Mouse (Mus musculus) G1E (cell line): ENCODE measurements around the gene Cdipt. TPM values are rescaled to one million over a fixed set of nuclear protein-coding genes. Genes with fewer than 3 reads are reported as not detected.

Experiments used
- ATAC-seq: 2 replicates; pipeline ENCODE4 v1.8.0; 2016; ENCODE audit warnings: mild to moderate bottlenecking; ENCODE audit not compliant: insufficient number of reproducible peaks, poor library complexity, low FRiP score, severe bottlenecking; ENCODE audit errors: extremely low read depth
- DNase-seq: peaks from one replicate; pipeline ENCODE4 v3.0.0; 2012; ENCODE audit warnings: low spot score
- H3K27me3 ChIP-seq: 2 replicates; pipeline ENCODE4 v1.6.1; 2012; ENCODE audit warnings: mild to moderate bottlenecking, low read length, inconsistent platforms; ENCODE audit not compliant: insufficient read depth
- H3K36me3 ChIP-seq: replicated peaks from 2 replicates; pipeline ENCODE3; 2012; ENCODE audit warnings: mild to moderate bottlenecking, inconsistent platforms
- H3K4me1 ChIP-seq: 2 replicates; pipeline ENCODE4 v1.6.1; 2012; ENCODE audit warnings: low read depth, low read length, inconsistent platforms, mixed read lengths; ENCODE audit not compliant: insufficient read depth
- H3K4me3 ChIP-seq: 2 replicates; pipeline ENCODE4 v1.5.1; 2012; ENCODE audit warnings: low read depth, mild to moderate bottlenecking, inconsistent platforms, low read length, moderate library complexity, mixed read lengths
- H3K9me3 ChIP-seq: replicated peaks from 2 replicates; pipeline ENCODE4 v1.6.1; 2012; ENCODE audit warnings: inconsistent platforms
- CTCF ChIP-seq: IDR thresholded peaks from 2 replicates; pipeline ENCODE4 v1.5.1; 2012; ENCODE audit warnings: low read depth, low read length, inconsistent platforms, mixed read lengths
- GATA1 ChIP-seq: IDR thresholded peaks from 2 replicates; pipeline ENCODE4 v1.6.1; 2012; ENCODE audit warnings: borderline replicate concordance, low read length, inconsistent platforms, mixed read lengths
- GATA2 ChIP-seq: IDR thresholded peaks from 2 replicates; pipeline ENCODE4 v1.6.1; 2012; ENCODE audit warnings: low read depth, low read length, inconsistent platforms, borderline replicate concordance
- POLR2AphosphoS5 ChIP-seq: IDR thresholded peaks from 2 replicates; pipeline ENCODE4 v1.6.1; 2012; ENCODE audit warnings: low read depth, low read length, inconsistent platforms; ENCODE audit not compliant: insufficient replicate concordance
- TAL1 ChIP-seq: conservative IDR thresholded peaks from 2 replicates; pipeline ENCODE4 v1.6.1; 2012; ENCODE audit warnings: low read depth, low read length, inconsistent platforms, mixed read lengths
- polyA plus RNA-seq: library from polyadenylated mRNA; stranded (reverse); fragments of >175 nt; gene quantifications from 2 replicates; pipeline ENCODE4 v1.2.3, GENCODE M21; 2012
- total RNA-seq, 2 experiments: library from RNA; stranded (forward) in 1 of 2; stranded (reverse) in 1 of 2; fragments of 200-1000 nt in 1 of 2; fragments of >200 nt in 1 of 2; fragmentation: Nextera tagmentation in 1 of 2; gene quantifications; 2 replicates each; pipeline ENCODE4 v1.2.3; 2014 to 2017

The Cdipt gene
- total and polyA plus RNA-seq, 3 experiments, result 37.5 to 91.2 (median 63.8) TPM

DNA sequence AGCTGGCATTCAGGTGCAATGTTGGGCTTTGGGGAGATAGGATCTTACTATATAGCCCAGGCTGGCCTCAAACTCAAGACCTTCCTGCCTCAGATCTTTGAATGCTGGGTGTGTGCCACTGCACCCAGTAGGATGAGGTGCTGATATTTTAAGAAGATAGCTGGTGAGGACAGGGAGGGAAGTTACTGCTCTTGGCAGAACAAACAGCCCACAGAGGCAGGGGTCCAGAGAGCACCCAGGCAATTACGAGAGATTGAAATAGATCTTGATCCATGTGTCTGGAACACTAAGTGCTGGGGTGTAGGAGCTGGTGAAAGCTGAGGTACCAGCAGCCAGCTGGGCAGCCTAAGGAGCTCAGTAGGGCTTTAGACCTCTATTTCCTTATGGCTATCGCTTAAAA is 5.9 kb downstream of the Cdipt start:
- DNase-seq (no peak), ATAC-seq (no peak)
- TF ChIP-seq CTCF, result no peak
- no peak for TF ChIP-seq GATA2
- no peak for TF ChIP-seq GATA1
- TF ChIP-seq POLR2AphosphoS5, result no peak
- TF ChIP-seq TAL1, result no peak
- Histone ChIP-seq H3K27me3 (no peaks in the 10 kb centered on the region; the same call in 1 of the 2 replicates), H3K4me1 (peaks cover 48% of the 10 kb centered on the region), H3K4me3 (no peak overlapping the region), H3K9me3 (no peaks in the 10 kb centered on the region), H3K36me3 (peaks cover 58% of the 10 kb centered on the region)

DNA sequence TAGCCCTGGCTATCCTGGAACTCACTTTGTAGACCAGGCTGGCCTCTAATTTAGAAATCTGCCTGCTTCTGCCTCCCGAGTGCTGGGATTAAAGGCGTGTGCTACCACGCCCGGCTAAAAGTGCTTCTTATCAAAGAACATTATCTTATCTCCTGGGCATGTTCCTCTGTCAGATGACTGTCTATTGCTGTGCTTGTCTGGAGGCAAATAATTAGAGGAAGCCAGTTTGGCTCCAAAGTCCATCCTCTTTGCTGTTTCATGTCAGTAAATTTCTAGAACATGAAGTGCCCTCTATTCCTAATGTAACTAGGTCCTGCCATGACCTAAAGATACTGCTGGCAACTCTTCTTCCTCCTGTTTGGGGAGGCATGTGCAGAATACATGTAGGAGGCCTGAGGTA is 6.3 kb downstream of the Cdipt start:
- no peak overlapping the region for H3K4me3 ChIP-seq
- H3K4me1 ChIP-seq, result peaks cover 44% of the 10 kb centered on the region
- no peak for ATAC-seq
- H3K9me3 ChIP-seq, result no peaks in the 10 kb centered on the region
- no peaks in the 10 kb centered on the region; the same call in 1 of the 2 replicates for H3K27me3 ChIP-seq
- TF ChIP-seq TAL1, result no peak
- no peak for TF ChIP-seq GATA1
- no peak for TF ChIP-seq POLR2AphosphoS5
- no peak for TF ChIP-seq CTCF
- no peak for TF ChIP-seq GATA2
- peaks cover 61% of the 10 kb centered on the region for H3K36me3 ChIP-seq
- DNase-seq, result no peak

DNA sequence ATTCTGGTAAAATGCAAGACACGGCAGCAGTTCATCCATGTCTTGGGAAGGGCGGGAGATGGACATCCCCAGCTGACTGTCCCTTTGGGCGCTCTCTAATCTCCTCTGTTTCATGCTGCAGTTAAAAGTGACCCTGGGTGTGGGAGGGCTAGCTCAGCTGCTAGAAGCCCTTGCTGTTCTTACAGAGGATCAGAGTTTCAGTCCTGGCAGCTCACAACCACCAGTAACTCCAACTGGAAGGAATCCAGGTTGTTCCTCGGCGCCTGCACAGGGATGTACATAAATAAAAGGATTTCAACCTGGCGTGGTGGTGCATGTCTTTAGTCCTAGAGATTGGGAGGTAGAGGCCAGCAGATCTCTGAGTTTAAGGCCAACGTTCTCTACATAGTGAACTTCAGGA is 7.4 kb downstream of the Cdipt start:
- Histone ChIP-seq H3K36me3 (peaks cover 62% of the 10 kb centered on the region), H3K27me3 (no peaks in the 10 kb centered on the region; the same call in 1 of the 2 replicates), H3K9me3 (no peaks in the 10 kb centered on the region), H3K4me1 (peaks cover 35% of the 10 kb centered on the region), H3K4me3 (no peak overlapping the region)
- TF ChIP-seq CTCF, result no peak
- TF ChIP-seq TAL1, result no peak
- no peak for TF ChIP-seq GATA2
- TF ChIP-seq GATA1, result no peak
- TF ChIP-seq POLR2AphosphoS5, result no peak
- no peak for ATAC-seq
- DNase-seq, result no peak

DNA sequence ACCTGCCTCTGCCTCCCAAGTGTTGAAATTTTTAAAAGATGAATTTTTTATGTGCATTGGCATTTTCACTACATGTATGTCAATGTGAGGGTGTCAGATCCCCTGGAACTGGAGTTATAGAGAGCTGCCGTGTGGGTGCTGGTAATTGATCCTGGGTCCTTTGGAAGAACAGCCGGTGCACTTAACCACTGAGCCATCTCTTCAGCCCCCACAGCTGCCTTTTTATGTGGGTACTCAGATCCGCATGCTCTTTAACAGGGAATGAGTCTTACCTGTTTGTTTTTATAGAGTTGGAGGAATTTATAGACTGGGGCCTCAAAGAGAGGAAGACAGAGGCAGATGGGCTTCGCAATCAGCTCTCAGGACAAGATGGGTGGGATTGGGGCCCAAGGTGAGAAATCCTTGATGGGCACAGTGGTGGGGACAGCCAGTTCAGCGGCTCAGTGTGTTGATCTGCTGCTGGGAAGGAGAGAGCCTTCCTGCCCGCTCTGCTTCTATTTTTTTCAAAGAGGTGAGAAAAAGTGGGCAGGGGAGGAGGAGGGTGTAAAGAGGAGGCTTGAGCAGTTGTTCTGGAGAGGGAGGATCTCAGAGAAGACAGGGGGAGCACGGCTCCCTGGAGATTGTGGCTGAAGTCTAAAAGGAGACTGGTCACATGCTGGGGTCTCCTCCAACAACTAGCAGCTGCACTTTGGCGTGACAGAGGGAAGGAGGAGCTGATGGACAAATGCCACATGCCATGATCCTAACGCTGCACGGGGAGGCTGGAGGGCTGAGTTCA is 9.1 kb downstream of the Cdipt start:
- ATAC-seq (no peak), DNase-seq (no peak)
- Histone ChIP-seq H3K4me1 (peaks cover 17% of the 10 kb centered on the region), H3K4me3 (no peak overlapping the region), H3K27me3 (no peaks in the 10 kb centered on the region; the same call in 1 of the 2 replicates), H3K9me3 (no peaks in the 10 kb centered on the region), H3K36me3 (peaks cover 61% of the 10 kb centered on the region)
- no peak for TF ChIP-seq CTCF
- TF ChIP-seq TAL1, result no peak
- TF ChIP-seq GATA2, result no peak

DNA sequence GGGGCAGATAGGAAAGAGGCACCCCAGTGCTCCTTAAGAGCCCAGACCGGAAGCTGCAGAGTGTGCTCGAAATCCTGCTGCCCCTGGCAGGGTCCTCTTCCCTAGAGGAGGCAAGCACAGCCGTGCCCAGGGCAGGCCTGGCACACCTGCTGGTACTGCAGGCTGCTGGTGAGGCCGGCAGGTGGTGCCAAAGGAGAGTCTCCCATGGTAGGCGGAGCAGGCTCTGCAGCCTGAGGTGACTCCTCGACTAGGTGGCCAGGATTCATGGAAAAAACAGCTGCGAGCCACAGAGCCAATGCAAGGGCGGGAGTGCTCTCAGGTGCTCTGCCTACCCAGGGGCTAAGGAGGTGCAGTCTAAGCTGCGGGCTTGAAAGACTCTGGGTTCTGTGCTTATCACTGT is 10.6 kb downstream of the Cdipt start:
- peaks cover 14% of the 10 kb centered on the region for H3K4me1 ChIP-seq
- no peak for DNase-seq

DNA sequence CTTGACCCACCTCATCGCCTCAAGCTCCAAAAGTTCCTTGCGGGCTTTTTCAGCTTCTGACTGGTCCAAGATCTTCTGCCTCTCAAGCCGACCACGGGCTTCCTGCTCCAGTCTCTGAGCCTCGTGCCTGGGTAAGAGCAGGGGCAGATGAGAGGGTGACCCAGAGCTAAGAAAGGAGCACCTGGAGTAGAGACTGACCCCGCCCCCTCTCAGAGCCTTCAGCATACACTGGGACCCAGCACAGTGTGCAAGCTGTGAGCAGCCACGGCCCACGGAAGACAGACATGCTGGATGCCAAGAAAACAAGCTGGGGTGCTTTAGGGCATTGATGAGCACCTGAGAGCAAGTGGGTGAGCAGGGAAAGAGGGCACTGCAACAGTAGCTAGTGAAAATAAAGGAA is 13.1 kb downstream of the Cdipt start:
- DNase-seq, result no peak
- peaks cover 45% of the 10 kb centered on the region for H3K36me3 ChIP-seq
- ATAC-seq, result no peak

More for the DNA sequence above, 10.6 kb downstream of the Cdipt start:
- ATAC-seq, result no peak
- no peak for TF ChIP-seq GATA2
- no peak for TF ChIP-seq CTCF
- no peak for TF ChIP-seq TAL1
- no peak for TF ChIP-seq POLR2AphosphoS5
- TF ChIP-seq GATA1, result no peak
- peaks cover 50% of the 10 kb centered on the region for H3K36me3 ChIP-seq
- no peaks in the 10 kb centered on the region for H3K9me3 ChIP-seq
- H3K27me3 ChIP-seq, result no peaks in the 10 kb centered on the region; the same call in 1 of the 2 replicates
- no peak overlapping the region for H3K4me3 ChIP-seq

More for the DNA sequence above, 13.1 kb downstream of the Cdipt start:
- TF ChIP-seq GATA1 (no peak), GATA2 (no peak), POLR2AphosphoS5 (no peak), CTCF (no peak), TAL1 (no peak)
- no peak overlapping the region for H3K4me3 ChIP-seq
- no peaks in the 10 kb centered on the region; the same call in 1 of the 2 replicates for H3K27me3 ChIP-seq
- no peaks in the 10 kb centered on the region for H3K4me1 ChIP-seq
- H3K9me3 ChIP-seq, result no peaks in the 10 kb centered on the region
